Mouse (Mus musculus): Measurements from ENCODE around the gene Mast3.

DNA sequence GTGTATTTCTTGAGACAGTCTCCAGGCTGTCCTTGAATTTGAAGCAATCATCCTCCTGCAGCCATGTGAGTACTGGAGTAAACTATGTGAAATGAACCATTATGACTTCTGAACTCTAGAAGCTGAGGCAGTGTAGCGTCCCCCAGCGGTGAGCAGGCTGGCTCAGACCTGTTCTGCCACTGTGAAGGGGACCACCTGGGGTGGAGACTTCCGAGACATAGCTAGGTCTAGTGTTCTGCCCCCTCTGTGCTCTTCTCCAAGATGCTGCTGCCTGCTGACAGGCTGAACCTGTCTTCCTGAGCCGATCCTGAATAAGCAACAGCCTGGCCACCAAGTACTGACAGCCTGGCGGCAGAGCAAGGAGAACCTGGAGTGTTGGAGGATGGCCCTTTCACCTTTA, 40.3 kb upstream of the Mast3 start:
- TF ChIP-seq FLI1 (IDR thresholded peaks at IDR 0.05; ENCODE audit: low read length) (no peak), GATA1 (IDR thresholded peaks at IDR 0.05; ENCODE audit: borderline replicate concordance, low read length) (no peak)

Data from megakaryocyte, embryonic 14.5 days (primary cell).